Mouse (Mus musculus) cerebellum, adult 2 months (tissue): ENCODE results near the gene Ncapd2.

Experiments
- CTCF ChIP-seq: fragments of 200-500 bp; IDR thresholded peaks from 2 replicates; pipeline ENCODE4 v1.5.1; 2011; ENCODE audit warnings: low read depth, mild to moderate bottlenecking, control low read depth, low read length, moderate library complexity, borderline replicate concordance; ENCODE audit not compliant: insufficient read depth
- POLR2A ChIP-seq: fragments of 200-500 bp; IDR thresholded peaks from 2 replicates; pipeline ENCODE4 v1.6.1; 2011; ENCODE audit warnings: low read length, control low read depth, borderline replicate concordance; ENCODE audit not compliant: insufficient read depth

GRCm38 (mm10) chr6:125190816-125191215, 685 bp downstream of the Ncapd2 start:
- TF ChIP-seq POLR2A (no peak), CTCF (no peak)
